Mouse (Mus musculus): ENCODE measurements around the gene Rhobtb1. TPM values are rescaled to one million over a fixed set of nuclear protein-coding genes. Genes with fewer than 3 reads are reported as not detected.

Gene Rhobtb1
- polyA plus RNA-seq, 1 experiment from 2014 or later, result 18.3 TPM

DNA sequence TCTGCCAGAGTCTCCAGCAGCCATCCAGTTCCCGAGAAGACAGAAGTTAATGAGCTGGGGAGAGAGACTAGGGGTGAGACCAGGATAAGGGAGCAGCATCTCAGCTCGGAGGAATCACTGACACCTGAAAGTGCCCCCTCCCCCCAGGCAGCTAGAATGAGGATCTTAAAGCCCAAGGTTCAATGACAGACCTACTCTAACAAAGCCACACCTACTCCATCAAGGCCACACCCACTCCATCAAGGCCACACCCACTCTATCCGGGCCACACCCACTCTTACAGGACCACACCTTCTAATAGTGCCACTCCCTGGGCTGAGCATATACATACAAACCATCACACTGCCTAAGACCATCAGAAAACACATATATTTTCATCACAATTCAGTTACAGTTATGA, 86.0 kb downstream of the Rhobtb1 start:
- ATAC-seq (ENCODE audit: low FRiP score) (no peak), DNase-seq (ENCODE audit: low spot score) (no peak)
- Histone ChIP-seq H3K9ac (ENCODE audit: low read depth, low read length) (no peak overlapping the region), H3K9me3 (ENCODE audit: control insufficient read depth, low read length) (no peaks in the 10 kb centered on the region), H3K27ac (ENCODE audit: low read depth, low read length) (no peak overlapping the region), H3K27me3 (ENCODE audit: control insufficient read depth, insufficient read depth, low read length) (no peaks in the 10 kb centered on the region), H3K4me3 (ENCODE audit: low read depth, low read length) (no peak overlapping the region), H3K4me1 (replicated peaks; ENCODE audit: control insufficient read depth, insufficient read depth, low read length) (0 out of 2 replicates have a peak, but pooled peaks cover 3% of the 10 kb centered on the region), H3K36me3 (ENCODE audit: control insufficient read depth, insufficient read depth, low read length) (no peaks in the 10 kb centered on the region), H3K4me2 (replicated peaks; ENCODE audit: low read depth, low read length) (no peak overlapping the region)
- WGBS, result 87% methylated on average over 3 of the region's 3 CpGs

- H3K27me3 ChIP-seq (ENCODE audit: control insufficient read depth, insufficient read depth, low read length), result no peaks in the 10 kb centered on the region
- no peak overlapping the region for H3K4me2 ChIP-seq (replicated peaks; ENCODE audit: low read depth, low read length)
- ATAC-seq (ENCODE audit: low FRiP score) (no peak; the same call in 1 of the 2 replicates), DNase-seq (ENCODE audit: low spot score) (no peak)
- no peak overlapping the region for H3K9ac ChIP-seq (ENCODE audit: low read depth, low read length)
- H3K27ac ChIP-seq (ENCODE audit: low read depth, low read length), result no peak overlapping the region
- WGBS, result 91% methylated on average over 9 of the region's 9 CpGs
- no peaks in the 10 kb centered on the region for H3K9me3 ChIP-seq (ENCODE audit: control insufficient read depth, low read length)
- H3K4me3 ChIP-seq (ENCODE audit: low read depth, low read length), result no peak overlapping the region
- no peaks in the 10 kb centered on the region for H3K36me3 ChIP-seq (ENCODE audit: control insufficient read depth, insufficient read depth, low read length)
- 0 out of 2 replicates have a peak, but pooled peaks cover 3% of the 10 kb centered on the region for H3K4me1 ChIP-seq (replicated peaks; ENCODE audit: control insufficient read depth, insufficient read depth, low read length)
Observed at GRCm38 (mm10) chr10:69237781-69238180, 86.5 kb downstream of the Rhobtb1 start.

GRCm38 (mm10) chr10:69238311-69238710, 87.1 kb downstream of the Rhobtb1 start:
- Histone ChIP-seq H3K36me3 (ENCODE audit: control insufficient read depth, insufficient read depth, low read length) (no peaks in the 10 kb centered on the region), H3K4me3 (ENCODE audit: low read depth, low read length) (no peak overlapping the region), H3K4me2 (replicated peaks; ENCODE audit: low read depth, low read length) (no peak overlapping the region), H3K4me1 (replicated peaks; ENCODE audit: control insufficient read depth, insufficient read depth, low read length) (0 out of 2 replicates have a peak, but pooled peaks cover 3% of the 10 kb centered on the region), H3K9me3 (ENCODE audit: control insufficient read depth, low read length) (no peaks in the 10 kb centered on the region), H3K27me3 (ENCODE audit: control insufficient read depth, insufficient read depth, low read length) (no peaks in the 10 kb centered on the region), H3K9ac (ENCODE audit: low read depth, low read length) (no peak overlapping the region), H3K27ac (ENCODE audit: low read depth, low read length) (no peak overlapping the region)
- WGBS, result 54% methylated on average over 6 of the region's 6 CpGs
- ATAC-seq (ENCODE audit: low FRiP score), result peak; percentile 66
- DNase-seq (ENCODE audit: low spot score), result peak; percentile 44

GRCm38 (mm10) chr10:69240530-69240929, 89.3 kb downstream of the Rhobtb1 start:
- Histone ChIP-seq H3K4me2 (replicated peaks; ENCODE audit: low read depth, low read length) (no peak overlapping the region), H3K27me3 (ENCODE audit: control insufficient read depth, insufficient read depth, low read length) (no peaks in the 10 kb centered on the region), H3K9ac (ENCODE audit: low read depth, low read length) (no peak overlapping the region), H3K36me3 (ENCODE audit: control insufficient read depth, insufficient read depth, low read length) (no peaks in the 10 kb centered on the region), H3K4me3 (ENCODE audit: low read depth, low read length) (no peak overlapping the region), H3K27ac (ENCODE audit: low read depth, low read length) (no peak overlapping the region), H3K9me3 (ENCODE audit: control insufficient read depth, low read length) (no peaks in the 10 kb centered on the region), H3K4me1 (replicated peaks; ENCODE audit: control insufficient read depth, insufficient read depth, low read length) (0 out of 2 replicates have a peak, but pooled peaks cover 3% of the 10 kb centered on the region)
- ATAC-seq (ENCODE audit: low FRiP score) (no peak), DNase-seq (ENCODE audit: low spot score) (no peak)
- 90% methylated on average over 2 of the region's 2 CpGs for WGBS

GRCm38 (mm10) chr10:69245151-69245550, 93.9 kb downstream of the Rhobtb1 start:
- Histone ChIP-seq H3K4me2 (replicated peaks; ENCODE audit: low read depth, low read length) (no peak overlapping the region), H3K27me3 (ENCODE audit: control insufficient read depth, insufficient read depth, low read length) (no peaks in the 10 kb centered on the region), H3K4me1 (replicated peaks; ENCODE audit: control insufficient read depth, insufficient read depth, low read length) (no peaks in the 10 kb centered on the region), H3K36me3 (ENCODE audit: control insufficient read depth, insufficient read depth, low read length) (no peaks in the 10 kb centered on the region), H3K27ac (ENCODE audit: low read depth, low read length) (no peak overlapping the region), H3K4me3 (ENCODE audit: low read depth, low read length) (no peak overlapping the region), H3K9me3 (ENCODE audit: control insufficient read depth, low read length) (no peaks in the 10 kb centered on the region), H3K9ac (ENCODE audit: low read depth, low read length) (no peak overlapping the region)
- DNase-seq (ENCODE audit: low spot score), result no peak
- ATAC-seq (ENCODE audit: low FRiP score), result no peak
- 92% methylated on average over 4 of the region's 4 CpGs for WGBS

DNA sequence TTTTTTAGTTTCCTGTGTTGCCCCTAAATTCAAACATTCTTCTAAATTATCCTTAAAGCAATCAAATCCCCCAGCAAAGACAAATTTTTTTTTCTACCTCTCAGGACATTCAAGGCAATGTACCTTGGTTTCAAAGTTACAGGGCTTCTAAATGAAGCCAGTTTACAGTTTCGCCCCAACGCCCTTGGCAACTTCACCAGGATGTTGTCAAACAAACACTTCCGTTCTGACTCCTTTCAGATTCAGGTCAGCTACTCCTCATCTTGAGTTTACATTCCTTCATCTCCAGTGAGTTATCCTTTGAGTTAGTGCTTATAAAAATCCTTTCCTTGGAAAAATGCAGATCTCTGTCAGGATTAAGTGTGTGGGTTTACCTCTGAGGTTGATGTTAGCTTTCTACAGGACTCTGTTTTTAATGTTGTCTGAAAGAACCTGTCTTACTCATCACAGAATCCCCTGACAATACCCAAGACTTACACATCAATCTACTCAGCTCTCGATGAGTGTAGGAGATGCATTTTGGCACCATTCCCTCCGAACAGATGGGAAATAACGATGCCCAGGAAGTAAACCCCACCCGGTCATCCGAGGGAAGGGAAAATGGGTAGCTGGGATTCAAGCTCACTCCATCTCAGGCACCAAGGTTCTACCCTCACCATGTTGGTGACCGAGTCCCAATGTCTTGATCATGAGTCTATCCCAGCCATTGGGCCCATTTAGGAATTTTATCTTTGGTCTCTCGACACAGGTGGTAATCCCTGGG, 94.9 kb downstream of the Rhobtb1 start:
- H3K4me2 ChIP-seq (replicated peaks; ENCODE audit: low read depth, low read length), result no peak overlapping the region
- DNase-seq (ENCODE audit: low spot score) (no peak), ATAC-seq (ENCODE audit: low FRiP score) (no peak)
- H3K9me3 ChIP-seq (ENCODE audit: control insufficient read depth, low read length), result no peaks in the 10 kb centered on the region
- H3K27me3 ChIP-seq (ENCODE audit: control insufficient read depth, insufficient read depth, low read length), result no peaks in the 10 kb centered on the region
- no peak overlapping the region for H3K27ac ChIP-seq (ENCODE audit: low read depth, low read length)
- no peaks in the 10 kb centered on the region for H3K36me3 ChIP-seq (ENCODE audit: control insufficient read depth, insufficient read depth, low read length)
- 92% methylated on average over 10 of the region's 10 CpGs for WGBS
- no peak overlapping the region for H3K9ac ChIP-seq (ENCODE audit: low read depth, low read length)
- H3K4me3 ChIP-seq (ENCODE audit: low read depth, low read length), result no peak overlapping the region
- no peaks in the 10 kb centered on the region for H3K4me1 ChIP-seq (replicated peaks; ENCODE audit: control insufficient read depth, insufficient read depth, low read length)

- H3K9ac ChIP-seq (ENCODE audit: low read depth, low read length), result no peak overlapping the region
- DNase-seq (ENCODE audit: low spot score) (no peak), ATAC-seq (ENCODE audit: low FRiP score) (no peak)
- H3K4me3 ChIP-seq (ENCODE audit: low read depth, low read length), result no peak overlapping the region
- H3K36me3 ChIP-seq (ENCODE audit: control insufficient read depth, insufficient read depth, low read length), result no peaks in the 10 kb centered on the region
- no peaks in the 10 kb centered on the region for H3K27me3 ChIP-seq (ENCODE audit: control insufficient read depth, insufficient read depth, low read length)
- no peaks in the 10 kb centered on the region for H3K4me1 ChIP-seq (replicated peaks; ENCODE audit: control insufficient read depth, insufficient read depth, low read length)
- no peaks in the 10 kb centered on the region for H3K9me3 ChIP-seq (ENCODE audit: control insufficient read depth, low read length)
- H3K27ac ChIP-seq (ENCODE audit: low read depth, low read length), result no peak overlapping the region
- 74% methylated on average over 3 of the region's 3 CpGs for WGBS
- H3K4me2 ChIP-seq (replicated peaks; ENCODE audit: low read depth, low read length), result no peak overlapping the region
Observed at GRCm38 (mm10) chr10:69246762-69247161, 95.5 kb downstream of the Rhobtb1 start.

DNA sequence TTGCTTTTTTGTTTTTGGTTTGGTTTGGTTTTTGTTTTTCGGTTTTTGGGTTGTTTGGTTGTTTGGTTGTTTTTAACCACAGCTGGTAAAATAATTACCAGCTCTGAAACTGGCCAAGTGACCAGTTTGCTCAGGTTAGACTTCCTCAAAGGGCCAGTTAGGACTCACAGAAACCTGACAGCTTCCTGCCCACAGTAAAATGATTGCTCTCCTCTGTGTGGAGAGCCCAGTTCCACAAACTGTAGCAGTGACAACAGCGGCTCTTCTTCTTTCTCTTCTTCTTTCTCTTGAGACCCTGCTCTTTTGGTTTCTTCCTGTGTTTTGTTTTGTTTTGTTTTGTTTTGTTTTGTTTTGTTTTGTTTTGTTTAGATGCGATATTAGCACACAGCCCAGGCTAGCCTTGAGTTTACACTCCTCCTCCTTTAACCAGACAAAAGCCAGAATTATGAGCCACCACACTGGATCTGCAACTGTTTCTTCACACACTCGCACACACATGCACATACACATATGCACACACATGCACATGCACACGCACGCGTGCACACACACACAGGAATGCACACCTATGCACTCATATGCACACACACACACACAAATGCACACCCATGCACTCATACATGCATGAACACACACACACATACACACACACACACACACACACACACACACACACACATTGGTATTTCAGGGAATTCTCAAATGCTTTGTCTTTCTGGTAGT, 96.2 kb downstream of the Rhobtb1 start:
- no peak overlapping the region for H3K4me2 ChIP-seq (replicated peaks; ENCODE audit: low read depth, low read length)
- DNase-seq (ENCODE audit: low spot score) (no peak), ATAC-seq (ENCODE audit: low FRiP score) (no peak)
- 93% methylated on average over 7 of the region's 7 CpGs for WGBS
- no peak overlapping the region for H3K9ac ChIP-seq (ENCODE audit: low read depth, low read length)
- H3K27me3 ChIP-seq (ENCODE audit: control insufficient read depth, insufficient read depth, low read length), result no peaks in the 10 kb centered on the region
- no peak overlapping the region for H3K4me3 ChIP-seq (ENCODE audit: low read depth, low read length)
- H3K4me1 ChIP-seq (replicated peaks; ENCODE audit: control insufficient read depth, insufficient read depth, low read length), result no peaks in the 10 kb centered on the region
- H3K27ac ChIP-seq (ENCODE audit: low read depth, low read length), result no peak overlapping the region
- no peaks in the 10 kb centered on the region for H3K36me3 ChIP-seq (ENCODE audit: control insufficient read depth, insufficient read depth, low read length)
- H3K9me3 ChIP-seq (ENCODE audit: control insufficient read depth, low read length), result no peaks in the 10 kb centered on the region

All from hindbrain, embryonic 11.5 days (tissue).